Mouse (Mus musculus) embryonic facial prominence, embryonic 12.5 days (tissue): ENCODE results near the gene Heatr6. TPM values are rescaled to one million over a fixed set of nuclear protein-coding genes. Genes with fewer than 3 reads are reported as not detected.

Source experiments
- ATAC-seq: fragments of 200-750 bp; cut with Nextera tagmentation; 2 replicates; pipeline ENCODE4 v1.8.0; 2017; ENCODE audit not compliant: insufficient number of reproducible peaks, insufficient read depth, low FRiP score, low TSS enrichment
- H3K27ac ChIP-seq: fragments of 300-500 bp; sonication (generic); 2 replicates; pipeline ENCODE4 v1.5.1; 2016; ENCODE audit warnings: mild to moderate bottlenecking
- H3K27me3 ChIP-seq: fragments of 300-500 bp; sonication (generic); 2 replicates; pipeline ENCODE4 v1.6.1; 2016; ENCODE audit warnings: mild to moderate bottlenecking, moderate library complexity
- H3K36me3 ChIP-seq: fragments of 300-500 bp; sonication (generic); 2 replicates; pipeline ENCODE4 v1.6.1; 2016; ENCODE audit warnings: mild to moderate bottlenecking
- H3K4me1 ChIP-seq: fragments of 300-500 bp; sonication (generic); 2 replicates; pipeline ENCODE4 v1.6.1; 2016
- H3K4me2 ChIP-seq: fragments of 300-500 bp; sonication (generic); replicated peaks from 2 replicates; pipeline ENCODE4 v1.6.1; 2016; ENCODE audit warnings: mild to moderate bottlenecking, moderate library complexity
- H3K4me3 ChIP-seq: fragments of 300-500 bp; sonication (generic); 2 replicates; pipeline ENCODE4 v1.5.1; 2016; ENCODE audit warnings: mild to moderate bottlenecking
- H3K9ac ChIP-seq: fragments of 300-500 bp; sonication (generic); 2 replicates; pipeline ENCODE4 v1.6.1; 2016; ENCODE audit warnings: mild to moderate bottlenecking, moderate library complexity
- H3K9me3 ChIP-seq: fragments of 300-500 bp; sonication (generic); 2 replicates; pipeline ENCODE4 v1.6.1; 2016; ENCODE audit warnings: mild to moderate bottlenecking, moderate library complexity
- WGBS: fragments of 180-500 bp; shearing (Covaris S2); methylation state at CpG from one replicate; pipeline ENCODE4 v1.1.7; 2016; 5-methylcytosine and 5-hydroxymethylcytosine counted together
- polyA plus RNA-seq: library from polyadenylated mRNA; unstranded; fragments of >200 nt; fragmentation: Nextera tagmentation; extraction: Ambion mirVana; gene quantifications from 2 replicates; pipeline ENCODE4 v1.2.1, GENCODE M21; 2016

Heatr6 gene
- polyA plus RNA-seq, 1 experiment from 2014 or later, result 31.2 TPM

- 9% methylated on average over 9 of the region's 9 CpGs for WGBS
- peaks cover 19% of the 10 kb centered on the region for H3K4me1 ChIP-seq
Measured at GRCm38 (mm10) chr11:83815628-83816027, 62.1 kb downstream of the Heatr6 start.

GRCm38 (mm10) chr11:83817048-83817447, 63.6 kb downstream of the Heatr6 start:
- Histone ChIP-seq H3K36me3 (no peaks in the 10 kb centered on the region), H3K27ac (no peak overlapping the region), H3K9me3 (no peaks in the 10 kb centered on the region), H3K4me2 (no peak overlapping the region), H3K27me3 (no peaks in the 10 kb centered on the region), H3K9ac (no peak overlapping the region), H3K4me3 (no peak overlapping the region), H3K4me1 (peaks cover 19% of the 10 kb centered on the region)
- 59% methylated on average over 6 of the region's 6 CpGs for WGBS
- ATAC-seq, result no peak

More at GRCm38 (mm10) chr11:83815628-83816027, 62.1 kb downstream of the Heatr6 start:
- Histone ChIP-seq H3K4me2 (no peak overlapping the region), H3K9ac (no peak overlapping the region), H3K27me3 (no peaks in the 10 kb centered on the region), H3K4me3 (no peak overlapping the region), H3K36me3 (no peaks in the 10 kb centered on the region), H3K9me3 (no peaks in the 10 kb centered on the region), H3K27ac (no peak overlapping the region)
- ATAC-seq, result no peak

DNA sequence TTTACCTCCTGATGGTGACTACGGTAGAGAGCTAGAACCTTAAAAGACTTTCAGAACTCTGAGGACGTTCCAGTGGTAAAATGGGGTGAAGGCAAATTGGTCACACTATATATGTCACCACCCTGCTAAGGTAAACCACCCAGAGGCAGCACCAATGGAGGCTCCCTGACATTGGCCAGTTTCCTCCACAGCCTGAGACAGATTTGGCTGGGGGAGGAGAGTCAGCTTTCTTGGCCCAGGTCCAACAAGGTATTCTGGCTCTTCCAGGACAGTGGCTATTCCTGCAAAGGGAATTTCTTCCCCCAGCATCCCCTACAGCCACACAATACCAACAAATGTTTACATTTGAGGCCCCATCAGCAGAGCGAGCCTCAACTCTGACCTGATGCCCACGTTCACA, 64.5 kb downstream of the Heatr6 start:
- Histone ChIP-seq H3K4me2 (no peak overlapping the region), H3K4me1 (peaks cover 19% of the 10 kb centered on the region), H3K27ac (no peak overlapping the region), H3K4me3 (no peak overlapping the region), H3K27me3 (no peaks in the 10 kb centered on the region), H3K36me3 (no peaks in the 10 kb centered on the region), H3K9me3 (no peaks in the 10 kb centered on the region), H3K9ac (no peak overlapping the region)
- 74% methylated on average over 4 of the region's 4 CpGs for WGBS
- ATAC-seq, result no peak

GRCm38 (mm10) chr11:83818591-83819127, 65.2 kb downstream of the Heatr6 start:
- Histone ChIP-seq H3K36me3 (no peaks in the 10 kb centered on the region), H3K4me3 (no peak overlapping the region), H3K4me2 (no peak overlapping the region), H3K4me1 (peaks cover 19% of the 10 kb centered on the region), H3K9me3 (no peaks in the 10 kb centered on the region), H3K27me3 (no peaks in the 10 kb centered on the region), H3K27ac (no peak overlapping the region), H3K9ac (no peak overlapping the region)
- 59% methylated on average over 9 of the region's 9 CpGs for WGBS
- ATAC-seq, result no peak

DNA sequence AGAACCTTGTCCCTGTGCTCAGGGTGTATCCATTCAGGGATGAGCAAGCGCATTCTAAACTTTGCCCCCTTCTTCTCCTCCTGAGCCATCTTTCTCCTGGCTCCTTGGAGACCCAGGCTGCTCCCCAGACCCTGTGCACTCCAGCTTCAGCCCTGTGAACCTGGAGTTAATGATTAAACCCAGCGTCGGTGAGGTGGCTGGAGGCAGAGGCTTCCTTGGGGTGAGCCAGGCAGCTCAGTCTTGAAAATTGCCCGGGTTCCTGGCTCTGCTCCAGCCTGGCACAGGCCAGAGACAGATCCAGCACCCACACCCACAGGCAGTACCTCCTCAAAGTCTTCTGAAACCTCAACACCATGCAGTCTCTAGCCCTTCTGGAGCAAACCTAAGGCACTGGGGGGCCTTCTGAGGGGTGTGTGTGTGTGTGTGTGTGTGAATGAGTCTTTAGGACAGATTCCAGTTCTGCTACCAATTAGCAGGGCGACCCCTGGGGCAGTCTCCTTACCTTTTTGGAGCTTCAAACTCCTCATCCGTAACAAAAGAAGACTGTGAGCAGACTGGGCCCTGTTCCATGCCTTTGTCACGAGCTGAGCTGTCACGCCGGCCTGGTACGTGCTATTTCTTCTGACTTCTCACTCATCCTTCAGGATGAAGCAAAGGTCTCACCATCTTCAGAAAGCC, 66.4 kb downstream of the Heatr6 start:
- no peak overlapping the region for H3K27ac ChIP-seq

DNA sequence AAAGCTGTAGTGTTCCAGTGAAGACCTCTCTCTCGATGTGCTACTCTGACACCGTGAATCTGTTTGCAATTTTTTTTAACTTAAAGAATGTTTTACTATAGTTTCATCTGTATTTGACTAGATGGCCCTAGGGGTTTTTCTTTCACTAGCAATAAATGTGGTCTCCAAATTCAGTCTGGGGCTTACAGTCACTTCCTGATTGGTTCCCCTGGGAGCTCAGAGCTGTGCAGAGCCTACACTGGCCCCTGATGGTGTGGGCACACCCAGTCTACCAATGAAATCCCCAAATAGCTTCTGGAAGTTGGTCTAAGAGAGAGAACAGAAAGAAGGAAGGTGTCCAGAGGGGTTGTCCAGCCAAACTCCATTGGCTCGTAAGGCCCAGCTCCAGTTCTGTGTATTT, 72.6 kb downstream of the Heatr6 start:
- Histone ChIP-seq H3K27ac (no peak overlapping the region), H3K9ac (no peak overlapping the region), H3K4me1 (no peaks in the 10 kb centered on the region), H3K9me3 (no peaks in the 10 kb centered on the region), H3K27me3 (no peaks in the 10 kb centered on the region), H3K36me3 (no peaks in the 10 kb centered on the region), H3K4me3 (no peak overlapping the region), H3K4me2 (no peak overlapping the region)
- no peak for ATAC-seq
- WGBS, result 74% methylated on average over 3 of the region's 3 CpGs

More for the DNA sequence above, 66.4 kb downstream of the Heatr6 start:
- H3K9me3 ChIP-seq, result no peaks in the 10 kb centered on the region
- H3K4me1 ChIP-seq, result peaks cover 19% of the 10 kb centered on the region
- H3K36me3 ChIP-seq, result no peaks in the 10 kb centered on the region
- 23% methylated on average over 10 of the region's 10 CpGs for WGBS
- H3K4me3 ChIP-seq, result no peak overlapping the region
- H3K27me3 ChIP-seq, result no peaks in the 10 kb centered on the region
- no peak overlapping the region for H3K4me2 ChIP-seq
- H3K9ac ChIP-seq, result no peak overlapping the region
- no peak for ATAC-seq

GRCm38 (mm10) chr11:83828553-83829142, 75.2 kb downstream of the Heatr6 start:
- Histone ChIP-seq H3K36me3 (no peaks in the 10 kb centered on the region), H3K4me1 (no peaks in the 10 kb centered on the region), H3K27ac (no peak overlapping the region), H3K4me3 (no peak overlapping the region), H3K27me3 (no peaks in the 10 kb centered on the region), H3K9me3 (no peaks in the 10 kb centered on the region), H3K9ac (no peak overlapping the region), H3K4me2 (no peak overlapping the region)
- ATAC-seq, result no peak
- 83% methylated on average over 8 of the region's 8 CpGs for WGBS

DNA sequence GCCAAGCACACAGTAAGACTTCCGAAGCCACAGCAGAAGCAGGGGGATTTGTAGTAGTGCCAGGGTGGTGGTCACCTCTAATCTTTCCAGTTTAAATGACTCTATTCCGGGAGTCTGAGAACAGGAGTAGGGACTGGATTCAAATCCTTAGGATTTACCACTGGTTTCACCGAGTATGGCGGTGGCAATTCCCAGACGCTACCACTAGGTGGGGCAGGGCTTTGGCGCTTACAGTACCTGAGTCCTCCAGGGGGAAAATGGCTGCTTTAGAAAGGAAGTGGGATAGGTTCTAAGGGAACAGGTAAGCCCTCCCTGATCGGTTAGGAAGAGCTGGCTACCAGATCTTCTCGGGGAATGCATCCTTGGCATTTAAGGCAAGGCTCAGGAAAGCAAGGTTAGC, 78.9 kb downstream of the Heatr6 start:
- Histone ChIP-seq H3K27me3 (no peaks in the 10 kb centered on the region; the same call in 1 of the 2 replicates), H3K9me3 (no peaks in the 10 kb centered on the region), H3K36me3 (no peaks in the 10 kb centered on the region), H3K4me3 (no peak overlapping the region), H3K4me2 (no peak overlapping the region), H3K27ac (no peak overlapping the region), H3K9ac (no peak overlapping the region), H3K4me1 (no peaks in the 10 kb centered on the region)
- WGBS, result 39% methylated on average over 8 of the region's 8 CpGs
- no peak for ATAC-seq

Other genes with a start within 250 kb of the Heatr6 start
- not detected in 2 replicates for gene Heatr9, start 231.5 kb upstream of the Heatr6 start, polyA plus RNA-seq
- gene Ccl5, start 223.2 kb upstream of the Heatr6 start, polyA plus RNA-seq, result 0.79 TPM in 1 of 2 replicates, not detected in the other
- gene Ccl9, start 175.1 kb upstream of the Heatr6 start, polyA plus RNA-seq, result 0.61 and 1.3 TPM in 2 replicates
- gene Ccl6, start 160.6 kb upstream of the Heatr6 start, polyA plus RNA-seq, result 0.70 and 1.4 TPM in 2 replicates
- not detected in 2 replicates for gene Rpl9-ps1, start 108.1 kb upstream of the Heatr6 start, polyA plus RNA-seq
- gene Ccl3, start 104.3 kb upstream of the Heatr6 start, polyA plus RNA-seq, result 0.51 and 0.93 TPM in 2 replicates
- gene Ccl4, start 91.1 kb upstream of the Heatr6 start, polyA plus RNA-seq, result 0.26 and 0.61 TPM in 2 replicates
- not detected in 2 replicates for gene Wfdc17, start 49.7 kb upstream of the Heatr6 start, polyA plus RNA-seq
- gene Wfdc18, start 44.7 kb upstream of the Heatr6 start, polyA plus RNA-seq, result not detected in 2 replicates
- not detected in 2 replicates for gene Wfdc21, start 6.8 kb upstream of the Heatr6 start, polyA plus RNA-seq
- not detected in 2 replicates for gene Hnf1b, start 96.4 kb downstream of the Heatr6 start, polyA plus RNA-seq
- 39.8 and 42.2 TPM in 2 replicates for gene Ddx52, start 188.4 kb downstream of the Heatr6 start, polyA plus RNA-seq
- 11.8 and 13.2 TPM in 2 replicates for gene Synrg, start 210.7 kb downstream of the Heatr6 start, polyA plus RNA-seq